Mouse (Mus musculus): Measurements from ENCODE around the gene Pitpnm1.

Pitpnm1 gene

GRCm38 (mm10) chr19:4068717-4069410 lies 30.9 kb upstream of the Pitpnm1 start:
- no peak for DNase-seq (ENCODE audit: low read depth)

GRCm38 (mm10) chr19:4070311-4070710 lies 29.5 kb upstream of the Pitpnm1 start:
- DNase-seq (ENCODE audit: low read depth), result no peak

DNA sequence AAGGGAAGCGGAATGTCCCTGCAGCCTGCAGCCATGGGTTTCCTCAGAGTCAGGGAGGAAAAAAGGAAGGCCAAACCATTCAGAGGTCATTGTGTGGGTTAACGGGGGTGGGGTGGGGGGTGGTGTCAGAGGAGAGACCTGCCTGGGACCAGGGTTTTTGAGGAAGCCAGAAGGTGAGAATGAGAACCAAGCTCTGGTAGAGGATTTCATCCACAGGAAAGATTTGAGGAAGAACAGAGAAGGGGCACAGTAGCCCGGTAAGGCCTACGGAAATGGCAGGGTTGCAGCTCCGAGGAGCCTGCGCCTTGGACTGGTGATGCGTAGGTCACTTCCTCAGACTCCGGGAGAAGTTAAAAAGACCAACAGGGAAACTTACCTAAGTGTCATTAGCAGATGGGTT lies 29.0 kb upstream of the Pitpnm1 start:
- DNase-seq (ENCODE audit: low read depth), result no peak

GRCm38 (mm10) chr19:4071406-4071805 lies 28.4 kb upstream of the Pitpnm1 start:
- no peak for DNase-seq (ENCODE audit: low read depth)

DNA sequence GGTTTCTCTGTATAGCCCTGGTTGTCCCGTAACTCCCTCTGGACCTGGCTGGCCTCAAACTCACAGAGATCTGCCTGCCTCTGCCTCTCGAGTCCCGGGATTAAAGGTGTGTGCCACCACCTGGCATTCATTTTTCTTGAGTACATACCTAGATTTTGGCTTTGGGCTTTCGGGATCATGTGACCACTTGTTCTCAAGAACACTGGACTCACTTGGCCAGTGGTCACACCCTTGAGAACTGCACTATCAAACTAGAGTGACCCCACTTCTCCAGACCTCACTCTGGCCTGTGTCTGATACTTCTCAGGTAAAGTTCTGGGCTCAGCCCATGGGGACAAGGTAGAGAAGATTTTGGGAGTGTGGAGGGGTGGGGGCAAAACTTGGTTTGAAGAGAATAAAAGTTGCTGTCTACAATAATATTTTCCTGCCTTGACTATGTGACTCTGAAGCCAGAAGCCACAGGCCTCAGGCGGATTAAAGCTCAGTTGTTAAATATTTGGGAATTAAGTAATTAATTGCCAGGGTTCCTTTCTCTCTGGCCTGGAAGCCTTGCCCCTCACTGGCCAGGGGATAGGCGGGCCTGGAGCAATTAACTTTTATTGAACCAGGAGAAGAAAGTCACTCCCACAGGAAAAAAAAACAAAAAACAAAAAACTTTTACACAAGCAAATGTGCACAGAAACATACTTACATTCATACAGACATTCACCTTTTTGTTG lies 26.9 kb upstream of the Pitpnm1 start:
- no peak for DNase-seq (ENCODE audit: low read depth)

GRCm38 (mm10) chr19:4075531-4075930 lies 24.3 kb upstream of the Pitpnm1 start:
- no peak for DNase-seq (ENCODE audit: low read depth)

- no peak for DNase-seq (ENCODE audit: low read depth)
These were observed 20.2 kb upstream of the Pitpnm1 start for GRCm38 (mm10) chr19:4079594-4079993.

DNA sequence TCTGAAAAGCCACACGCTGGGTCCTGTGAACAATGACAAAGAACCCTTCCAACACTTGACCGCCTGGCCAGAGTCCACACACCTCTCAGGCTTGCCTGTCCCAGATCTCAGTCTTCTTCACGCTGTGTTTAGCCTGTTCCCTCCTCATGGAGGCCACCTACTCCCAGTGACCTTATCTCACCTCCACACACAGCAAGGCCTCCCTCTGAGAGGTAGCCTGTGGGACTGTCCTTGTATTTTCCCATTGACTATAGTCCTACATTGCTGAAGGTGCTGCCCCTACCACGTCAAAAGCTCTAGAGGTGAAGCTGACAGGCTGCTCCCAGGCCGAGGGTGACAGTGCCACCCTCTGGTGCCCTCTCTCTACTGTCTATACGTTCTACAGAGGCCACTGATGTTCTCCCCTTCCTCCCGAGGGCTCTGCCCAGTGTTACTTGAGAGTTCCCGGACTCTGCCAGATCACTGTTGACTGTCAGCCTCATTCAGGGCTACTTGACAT lies 19.2 kb upstream of the Pitpnm1 start:
- no peak for DNase-seq (ENCODE audit: low read depth)

DNA sequence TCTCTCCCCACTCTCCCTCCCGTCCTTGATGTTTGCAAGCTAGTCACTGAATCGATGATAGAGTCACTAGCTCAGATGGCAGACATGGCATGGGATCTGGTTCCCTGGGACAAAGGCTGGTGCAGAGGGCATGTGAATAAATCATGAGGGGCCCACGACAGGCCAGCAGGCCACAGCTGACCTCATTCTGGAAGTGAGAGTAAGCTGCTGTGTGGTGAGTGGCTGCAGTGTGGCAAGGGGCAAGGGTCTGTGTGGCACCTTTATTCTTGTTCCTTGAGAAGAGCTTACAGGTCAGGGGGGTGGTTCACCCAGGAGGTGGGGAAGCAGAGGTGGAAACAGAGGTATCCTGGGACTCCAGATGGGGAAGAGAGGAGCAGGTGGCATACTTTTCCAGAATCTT lies 18.4 kb upstream of the Pitpnm1 start, which contains the start of gene Cabp2:
Gene Cabp2, plus strand, starts transcription at position 185 of the 400 bp plus-strand sequence.
- DNase-seq (ENCODE audit: low read depth), result no peak

DNA sequence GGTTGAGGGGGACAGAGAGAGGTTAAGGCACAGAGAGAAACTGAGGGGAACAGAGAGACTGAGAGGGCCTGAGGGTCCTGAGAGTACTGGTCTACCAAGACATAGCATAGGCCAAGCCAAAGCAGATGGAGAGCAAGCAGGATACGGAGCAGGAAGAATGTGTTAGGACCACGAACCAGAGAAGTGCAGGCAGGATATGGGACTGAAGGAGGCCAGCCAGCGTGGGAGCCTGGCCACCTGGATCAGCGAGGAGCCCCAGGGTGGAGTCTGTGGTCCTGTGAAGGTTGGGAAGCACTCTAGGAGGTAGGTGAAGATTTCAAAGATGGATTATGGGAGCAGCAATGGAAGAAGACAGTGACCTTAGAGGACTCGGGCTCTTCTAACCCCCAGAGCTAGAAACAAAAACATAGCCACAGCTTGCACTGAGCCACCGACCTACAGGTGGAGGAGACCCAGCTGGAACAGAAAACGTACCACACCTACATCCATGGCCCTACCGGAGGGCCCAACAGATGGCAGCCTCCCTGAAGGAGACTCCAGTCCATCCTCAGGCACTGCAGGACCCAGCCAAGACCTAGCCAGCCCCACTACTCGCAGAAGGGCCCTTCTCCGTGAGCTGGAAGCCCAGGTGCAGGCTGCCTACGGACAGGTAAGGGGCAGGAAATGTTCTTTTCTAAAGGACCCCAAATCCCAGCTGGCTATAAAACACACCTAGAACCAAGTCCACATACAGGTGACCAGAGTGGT lies 17.4 kb upstream of the Pitpnm1 start:
- DNase-seq (ENCODE audit: low read depth), result no peak

DNA sequence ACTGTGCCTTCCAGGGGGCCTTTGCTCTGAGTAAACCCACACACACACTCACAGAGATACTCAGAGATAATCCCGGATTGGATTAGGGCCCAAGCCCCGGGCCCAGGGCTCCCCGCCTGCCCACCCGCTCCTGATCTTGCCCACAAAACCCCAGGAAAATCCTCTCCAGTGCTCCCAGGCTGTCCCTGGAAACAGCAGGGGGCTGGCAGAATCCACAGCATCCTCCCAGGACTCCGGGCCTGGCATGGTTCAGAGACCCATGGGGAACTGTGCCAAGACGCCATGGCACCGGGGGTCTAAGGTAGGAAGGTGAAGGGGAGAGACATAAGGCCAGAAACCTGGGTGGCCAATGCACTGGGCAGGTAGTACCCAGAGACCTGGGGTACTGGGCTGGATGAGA lies 16.5 kb upstream of the Pitpnm1 start:
- DNase-seq (ENCODE audit: low read depth), result no peak

DNA sequence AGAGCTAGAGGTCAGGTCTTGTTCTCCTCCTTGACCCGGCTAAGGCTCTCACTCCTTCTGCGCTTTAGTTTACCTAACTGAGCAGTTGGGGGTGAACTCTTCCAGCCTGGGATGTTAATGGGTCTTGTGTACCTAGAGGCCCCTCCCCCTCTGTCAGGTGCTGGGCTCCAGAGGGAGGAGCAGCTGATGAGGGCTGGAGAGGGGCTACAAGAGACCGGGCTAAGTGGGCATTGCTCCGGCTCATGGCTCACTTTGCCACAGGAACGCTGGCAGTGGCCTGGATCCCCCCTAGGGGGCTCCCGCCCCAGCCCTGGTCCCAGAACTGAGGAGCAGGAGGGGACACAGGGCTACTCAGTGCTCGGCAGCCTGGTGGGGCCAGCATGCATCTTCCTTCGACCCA lies 16.0 kb upstream of the Pitpnm1 start:
- no peak for DNase-seq (ENCODE audit: low read depth)

DNA sequence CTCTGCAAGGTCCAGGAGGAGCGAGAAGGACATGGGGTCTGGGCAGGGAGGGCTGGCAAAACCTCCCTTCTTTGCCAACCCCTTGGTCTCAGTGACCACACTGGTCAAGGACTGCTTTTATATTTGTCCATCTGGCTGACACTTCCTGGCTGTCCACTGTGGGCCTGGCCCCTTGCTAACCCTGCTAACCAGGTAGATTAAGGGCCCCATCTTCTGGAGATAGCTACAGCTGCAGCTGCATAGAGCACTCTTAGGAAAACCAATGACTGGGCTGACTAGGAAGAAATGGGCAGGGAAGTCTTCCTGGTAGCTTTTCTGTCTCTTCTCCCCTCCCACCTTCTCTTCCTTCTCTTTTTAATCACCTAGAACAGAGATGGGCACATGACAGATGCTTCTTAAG lies 14.8 kb upstream of the Pitpnm1 start:
- no peak for DNase-seq (ENCODE audit: low read depth)

- DNase-seq (ENCODE audit: low read depth), result no peak
These were observed 13.6 kb upstream of the Pitpnm1 start for GRCm38 (mm10) chr19:4086156-4086555.

DNA sequence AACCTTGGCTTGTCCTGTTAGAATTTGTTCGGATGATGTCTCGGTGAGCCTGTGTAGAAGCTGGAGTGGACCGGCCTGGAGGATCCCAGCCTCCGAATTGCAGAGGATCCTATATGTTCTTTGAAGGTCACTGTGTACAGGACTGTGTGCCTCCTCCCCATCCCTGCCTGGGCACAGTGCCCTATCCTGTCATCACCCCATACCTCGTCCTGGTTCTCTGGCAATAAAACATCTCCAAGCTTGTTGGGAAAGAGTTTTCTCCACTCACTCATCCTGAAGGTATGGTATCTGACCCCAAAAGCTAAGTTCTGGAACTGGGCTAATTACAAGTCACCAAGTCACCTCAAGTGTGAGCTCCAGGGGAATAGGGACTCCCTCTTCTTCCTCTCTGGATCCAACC lies 12.7 kb upstream of the Pitpnm1 start:
- no peak for DNase-seq (ENCODE audit: low read depth)

DNA sequence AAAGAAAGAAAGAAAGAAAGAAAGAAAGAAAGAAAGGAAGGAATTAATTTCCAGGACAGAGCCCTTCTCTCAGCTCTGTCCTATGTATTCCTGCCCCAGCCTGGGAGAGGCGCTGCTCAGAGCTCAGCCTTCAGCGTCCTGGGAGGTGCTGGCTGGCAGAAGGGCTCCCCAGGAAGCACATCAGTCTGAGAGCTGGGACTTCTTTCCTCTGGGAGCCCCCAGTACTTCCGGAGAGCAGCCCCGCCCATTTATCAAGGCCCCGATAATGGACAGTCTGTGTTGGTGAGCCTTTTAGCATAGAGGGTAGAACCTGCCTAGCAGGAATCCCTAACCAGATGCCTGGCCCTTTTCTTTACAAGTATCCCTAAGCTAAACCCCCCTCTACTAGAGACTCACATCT lies 11.7 kb upstream of the Pitpnm1 start:
- no peak for DNase-seq (ENCODE audit: low read depth)

GRCm38 (mm10) chr19:4089128-4089527 lies 10.7 kb upstream of the Pitpnm1 start:
- DNase-seq (ENCODE audit: low read depth), result no peak

DNA sequence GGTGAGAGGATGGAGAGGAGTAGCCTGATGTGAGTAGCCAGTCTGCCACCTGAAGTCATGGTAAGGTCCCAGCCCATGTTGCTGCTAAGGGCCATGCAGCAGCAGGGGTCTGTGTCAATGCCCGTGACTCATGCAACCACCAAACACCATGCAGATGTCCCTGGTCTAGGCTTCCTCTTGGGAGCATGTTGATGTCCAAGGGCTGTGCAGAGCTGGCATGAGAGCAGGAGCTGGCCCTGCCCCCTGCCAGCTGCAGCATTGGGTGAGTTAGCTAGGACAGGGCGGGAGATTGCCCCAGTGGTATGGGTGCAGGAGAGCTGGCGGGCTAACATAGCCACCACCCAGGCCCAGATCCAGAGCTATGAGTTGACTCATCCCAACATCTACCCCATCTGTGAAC lies 9.4 kb upstream of the Pitpnm1 start:
- DNase-seq (ENCODE audit: low read depth), result no peak

GRCm38 (mm10) chr19:4091383-4091782 lies 8.4 kb upstream of the Pitpnm1 start:
- no peak for DNase-seq (ENCODE audit: low read depth)

DNA sequence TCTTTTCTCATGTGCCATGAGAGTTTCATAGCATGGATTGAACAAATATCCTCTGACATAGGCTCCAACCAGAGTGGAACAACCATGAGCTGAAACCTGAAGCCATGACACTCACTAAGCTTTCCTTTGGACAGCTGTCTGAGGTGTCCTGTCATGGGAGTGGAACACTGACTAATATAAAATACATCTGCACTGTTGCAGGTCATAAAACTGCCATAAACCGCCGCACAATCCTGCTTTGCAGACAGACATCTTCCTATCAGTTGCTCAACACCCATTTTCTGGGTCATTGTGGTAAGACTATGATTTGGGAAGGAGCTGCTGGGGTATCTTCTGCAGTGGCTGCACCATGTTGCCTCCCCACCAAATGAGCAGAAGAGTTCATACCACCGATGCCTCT lies 7.0 kb upstream of the Pitpnm1 start:
- no peak for DNase-seq (ENCODE audit: low read depth)

GRCm38 (mm10) chr19:4093772-4094171 lies 6.0 kb upstream of the Pitpnm1 start:
- no peak for DNase-seq (ENCODE audit: low read depth)

DNA sequence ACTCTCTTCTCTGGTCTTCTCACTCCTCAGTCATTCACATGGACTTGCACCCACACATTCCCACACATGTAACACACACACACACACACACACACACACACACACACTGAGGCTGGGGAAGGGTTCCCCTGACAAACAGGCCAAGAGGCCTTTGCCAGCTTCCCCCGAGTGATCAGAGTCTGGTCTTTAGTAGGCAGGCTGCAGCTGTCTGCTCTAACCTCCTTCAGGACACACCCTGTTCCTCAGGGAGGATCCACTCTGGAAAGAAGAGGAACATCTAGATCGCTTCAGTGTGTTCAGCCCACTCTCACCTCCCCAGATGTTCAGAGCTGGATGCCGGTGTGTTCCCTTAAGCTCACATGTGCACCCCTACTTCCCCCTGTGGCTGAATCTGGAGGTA lies 5.5 kb upstream of the Pitpnm1 start:
- DNase-seq (ENCODE audit: low read depth), result no peak

GRCm38 (mm10) chr19:4094774-4095303 lies 5.0 kb upstream of the Pitpnm1 start:
- no peak for DNase-seq (ENCODE audit: low read depth)
